Comparison of ENCODE assay signal across 1 mouse cellular context in the genomic region with DNA sequence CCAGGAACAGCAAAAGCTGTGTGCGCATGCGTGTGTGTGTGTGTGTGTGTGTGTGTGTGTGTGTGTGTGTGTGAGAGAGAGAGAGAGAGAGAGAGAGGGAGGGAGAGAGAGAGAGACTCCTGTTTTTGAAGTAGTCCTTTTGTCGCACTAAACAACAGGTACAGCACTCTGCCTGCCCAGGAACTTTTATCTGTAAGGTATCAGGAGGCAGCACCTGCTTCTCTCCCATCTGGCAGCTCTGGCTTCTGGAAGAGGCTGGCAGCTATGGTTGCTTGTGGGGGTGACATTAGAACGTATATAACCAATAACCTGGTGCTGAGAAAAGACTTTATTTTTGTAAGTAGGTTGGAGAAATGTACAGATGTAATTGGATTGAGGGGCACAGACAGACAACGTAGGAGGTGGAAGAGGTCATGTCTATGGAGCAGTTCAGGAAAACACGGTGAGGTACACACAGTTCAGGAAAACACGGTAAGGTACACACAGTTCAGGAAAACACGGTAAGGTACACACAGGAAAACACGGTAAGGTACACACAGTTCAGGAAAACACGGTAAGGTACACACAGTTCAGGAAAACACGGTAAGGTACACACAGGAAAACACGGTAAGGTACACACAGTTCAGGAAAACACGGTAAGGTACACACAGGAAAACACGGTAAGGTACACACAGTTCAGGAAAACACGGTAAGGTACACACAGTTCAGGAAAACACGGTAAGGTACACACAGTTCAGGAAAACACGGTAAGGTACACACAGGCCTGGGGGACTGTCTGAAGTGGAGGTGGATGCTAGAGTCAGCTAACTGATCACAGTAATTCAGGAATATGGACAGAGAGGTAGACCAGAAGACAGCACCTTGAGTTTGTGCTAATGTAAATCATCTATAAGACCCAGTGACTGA. TPM values are rescaled to one million over a fixed set of nuclear protein-coding genes. Genes with fewer than 3 reads are reported as not detected.
"Had no signal": no experiment of that assay in that cellular context is flagged by ENCODE, and none has a peak within 500 bp of the region (broad histone marks: within the 10 kb centered on the region; RNA-seq: fewer than 3 reads in every experiment).

No protein-coding gene starts in this region.

RNA-seq across cellular contexts. Expression of gene Gpr161, which starts 33.0 kb away (rescaled TPM):
- polyA plus RNA-seq: macrophage had no signal
